Mouse (Mus musculus): ENCODE data around the gene Cabp1. TPM values are rescaled to one million over a fixed set of nuclear protein-coding genes. Genes with fewer than 3 reads are reported as not detected.
A peak's percentile ranks its signal among the peaks of the same experiment; 100 is the strongest.

The Cabp1 gene
- total and polyA plus RNA-seq, 3 experiments: 0.35 to 1.7 TPM; not detected in 1

GRCm38 (mm10) chr5:115214864-115215263 is 20.7 kb upstream of the Cabp1 start:
- Histone ChIP-seq H3K79me2 (ENCODE audit: control insufficient read depth, insufficient read depth, low read length, poor library complexity) (no peaks in the 10 kb centered on the region), H3K4me3 (ENCODE audit: control insufficient read depth in 1 of 2, insufficient read depth in 1 of 2, low read depth in 2 of 2, low read length in 2 of 2) (no peak overlapping the region), H3K27me3 (ENCODE audit: control insufficient read depth in 1 of 2, insufficient read depth in 2 of 2, low read length in 2 of 2) (no peaks in the 10 kb centered on the region), H3K27ac (ENCODE audit: control insufficient read depth, low read depth, low read length) (no peak overlapping the region), H3K9ac (ENCODE audit: control insufficient read depth, low read depth, low read length, poor library complexity, severe bottlenecking) (no peak overlapping the region), H3K9me3 (replicated peaks; ENCODE audit: insufficient read depth, low read length) (no peaks in the 10 kb centered on the region), H3K36me3 (ENCODE audit: control insufficient read depth in 1 of 2, insufficient read depth in 2 of 2, low read length in 2 of 2) (peaks cover 0 to 4% of the 10 kb centered on the region in 2 experiments; a peak in 2 of 4 replicates), H3K4me1 (ENCODE audit: control insufficient read depth in 1 of 2, insufficient read depth in 2 of 2, low read length in 2 of 2) (peaks cover 0 to 9% of the 10 kb centered on the region in 2 experiments; a peak in 2 of 4 replicates)
- no peak for TF ChIP-seq ZC3H11A (IDR thresholded peaks at IDR 0.05; ENCODE audit: low read depth, low read length)
- no peak for TF ChIP-seq CHD1 (IDR thresholded peaks at IDR 0.05; ENCODE audit: low read depth, low read length)
- TF ChIP-seq RCOR1 (IDR thresholded peaks at IDR 0.05; ENCODE audit: low read depth, low read length): no peak
- TF ChIP-seq UBTF (IDR thresholded peaks at IDR 0.05; ENCODE audit: borderline replicate concordance, insufficient read depth, low read depth, low read length): no peak
- TF ChIP-seq EP300 (IDR thresholded peaks at IDR 0.05; ENCODE audit: low read depth in 1 of 2, low read length in 2 of 2): no peak
- no peak for TF ChIP-seq POLR2A (IDR thresholded peaks at IDR 0.05; ENCODE audit: control insufficient read depth in 1 of 2, insufficient read depth in 1 of 2, low read depth in 1 of 2, low read length in 2 of 2, poor library complexity in 1 of 2)
- no peak for TF ChIP-seq TBP (IDR thresholded peaks at IDR 0.05; ENCODE audit: low read depth, low read length)
- no peak for TF ChIP-seq GABPA (IDR thresholded peaks at IDR 0.05; ENCODE audit: low read depth, low read length)
- no peak for TF ChIP-seq NRF1 (IDR thresholded peaks at IDR 0.05; ENCODE audit: insufficient read depth, low read depth, low read length, poor library complexity, severe bottlenecking)
- TF ChIP-seq USF1 (IDR thresholded peaks at IDR 0.05; ENCODE audit: low read depth, low read length): no peak
- no peak for TF ChIP-seq SIN3A (IDR thresholded peaks at IDR 0.05; ENCODE audit: low read length)
- TF ChIP-seq ZKSCAN1 (IDR thresholded peaks at IDR 0.05; ENCODE audit: low read depth, low read length): no peak
- no peak for TF ChIP-seq BHLHE40 (IDR thresholded peaks at IDR 0.05; ENCODE audit: borderline replicate concordance, low read depth, low read length)
- no peak for TF ChIP-seq CTCF (IDR thresholded peaks at IDR 0.05 in 2 of 3, conservative IDR thresholded peaks at IDR 0.05 in 1 of 3; ENCODE audit: control insufficient read depth in 1 of 3, insufficient read depth in 1 of 3, low read depth in 2 of 3, low read length in 3 of 3, poor library complexity in 1 of 3, severe bottlenecking in 1 of 3)
- TF ChIP-seq MYB (IDR thresholded peaks at IDR 0.05; ENCODE audit: low read depth, low read length): no peak
- no peak for TF ChIP-seq MEF2A (IDR thresholded peaks at IDR 0.05; ENCODE audit: extremely low read depth, insufficient replicate concordance, low read depth, low read length, poor library complexity, severe bottlenecking)
- TF ChIP-seq MYC (IDR thresholded peaks at IDR 0.05; ENCODE audit: low read depth, low read length): no peak
- no peak for TF ChIP-seq ETS1 (IDR thresholded peaks at IDR 0.05; ENCODE audit: low read depth, low read length)
- TF ChIP-seq RAD21 (IDR thresholded peaks at IDR 0.05; ENCODE audit: low read depth, low read length): no peak
- no peak for TF ChIP-seq ELF1 (IDR thresholded peaks at IDR 0.05; ENCODE audit: low read depth, low read length)
- no peak for DNase-seq (ENCODE audit: low read depth, low spot score)

GRCm38 (mm10) chr5:115212861-115213260 is 18.7 kb upstream of the Cabp1 start:
- no peak overlapping the region for H3K4me3 ChIP-seq (ENCODE audit: control insufficient read depth in 1 of 2, insufficient read depth in 1 of 2, low read depth in 2 of 2, low read length in 2 of 2)
- H3K9me3 ChIP-seq (replicated peaks; ENCODE audit: insufficient read depth, low read length): no peaks in the 10 kb centered on the region
- no peak for DNase-seq (ENCODE audit: low read depth, low spot score)
- no peak overlapping the region for H3K9ac ChIP-seq (ENCODE audit: control insufficient read depth, low read depth, low read length, poor library complexity, severe bottlenecking)
- no peaks in the 10 kb centered on the region for H3K79me2 ChIP-seq (ENCODE audit: control insufficient read depth, insufficient read depth, low read length, poor library complexity)
- H3K27me3 ChIP-seq (ENCODE audit: control insufficient read depth in 1 of 2, insufficient read depth in 2 of 2, low read length in 2 of 2): no peaks in the 10 kb centered on the region
- H3K4me1 ChIP-seq (ENCODE audit: control insufficient read depth in 1 of 2, insufficient read depth in 2 of 2, low read length in 2 of 2): peaks cover 0 to 8% of the 10 kb centered on the region in 2 experiments; a peak in 2 of 4 replicates
- no peak overlapping the region for H3K27ac ChIP-seq (ENCODE audit: control insufficient read depth, low read depth, low read length)
- peaks cover 0 to 3% of the 10 kb centered on the region in 2 experiments; a peak in 2 of 4 replicates for H3K36me3 ChIP-seq (ENCODE audit: control insufficient read depth in 1 of 2, insufficient read depth in 2 of 2, low read length in 2 of 2)
- TF ChIP-seq ZNF384 (IDR thresholded peaks at IDR 0.05; ENCODE audit: low read depth, low read length): 0 out of 2 replicates have a peak, but pooled peaks have one; percentile 15
- TF ChIP-seq MAFK (IDR thresholded peaks at IDR 0.05; ENCODE audit: borderline replicate concordance, low read depth, low read length): no peak

All from MEL (cell line).